Mouse (Mus musculus): ENCODE results near the gene C2cd4b.

DNA sequence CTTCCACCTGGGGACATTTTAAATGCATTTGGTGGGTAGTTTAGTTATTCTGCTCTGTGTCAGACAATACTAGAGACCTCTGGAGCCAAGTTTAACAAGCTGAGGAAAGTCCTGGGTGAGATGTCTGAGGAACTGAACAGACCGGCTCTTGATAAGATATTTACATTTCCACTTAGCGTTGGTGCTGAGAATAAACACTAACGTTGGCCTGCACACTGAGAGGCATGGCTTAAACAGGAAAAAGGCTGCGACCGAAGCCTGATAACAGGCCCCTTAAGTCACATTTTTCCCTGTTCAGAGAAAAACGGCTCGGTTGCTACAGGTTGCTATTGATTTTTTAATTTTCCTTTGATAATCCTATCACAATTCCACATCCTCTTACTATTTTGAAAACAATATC is 12.1 kb downstream of the C2cd4b start:
- TF ChIP-seq POLR2A (IDR thresholded peaks at IDR 0.05; ENCODE audit: borderline replicate concordance, control insufficient read depth, low read depth, low read length) (no peak), CTCF (IDR thresholded peaks at IDR 0.05; ENCODE audit: control insufficient read depth, insufficient read depth, low read length) (no peak)

Data from bone marrow, adult 2 months (tissue).